9 mouse cellular contexts compared by ENCODE assay signal in genomic region chr11:78896357-78897123, GRCm38 (mm10). TPM values are rescaled to one million over a fixed set of nuclear protein-coding genes. Genes with fewer than 3 reads are reported as not detected.
A peak's percentile ranks its signal among the peaks of the same experiment; 100 is the strongest.
DNase-seq lines count a peak whose midpoint lies in the region; ATAC-seq and TF ChIP-seq lines count a peak whose summit lies in the region.
"Had no signal": no experiment of that assay in that cellular context is flagged by ENCODE, and none has a peak within 500 bp of the region (broad histone marks: within the 10 kb centered on the region; RNA-seq: fewer than 3 reads in every experiment).

No protein-coding gene starts in this region.

- ATAC-seq in kidney, embryonic 14.5 days (ENCODE audit: low FRiP score, low TSS enrichment) = no peak; the same call in 1 of the 2 replicates
- no peak for ATAC-seq in lung, embryonic 14.5 days (ENCODE audit: insufficient read depth)

- no peaks in the 10 kb centered on the region for H3K9me3 ChIP-seq in kidney, embryonic 14.5 days (ENCODE audit: control insufficient read depth, low read length)
- H3K9me3 ChIP-seq in lung, embryonic 14.5 days (ENCODE audit: low read depth, low read length) = no peaks in the 10 kb centered on the region
- H3K9me3 ChIP-seq: hindbrain, embryonic 15.5 days had no signal

- H3K4me2 ChIP-seq in kidney, embryonic 14.5 days (replicated peaks; ENCODE audit: low read depth, low read length) = no peak overlapping the region
- H3K4me2 ChIP-seq in lung, embryonic 14.5 days = no peak overlapping the region
- H3K4me2 ChIP-seq: hindbrain, embryonic 15.5 days; neural tube, embryonic 13.5 days had no signal

- H3K36me3 ChIP-seq in kidney, embryonic 14.5 days (ENCODE audit: control insufficient read depth, insufficient read depth, low read length) = no peaks in the 10 kb centered on the region
- no peaks in the 10 kb centered on the region for H3K36me3 ChIP-seq in lung, embryonic 14.5 days (ENCODE audit: insufficient read depth)
- H3K36me3 ChIP-seq: hindbrain, embryonic 15.5 days; neural tube, embryonic 13.5 days had no signal

- no peak overlapping the region for H3K4me3 ChIP-seq in kidney, embryonic 14.5 days (ENCODE audit: low read length)
- no peak overlapping the region for H3K4me3 ChIP-seq in lung, embryonic 14.5 days (ENCODE audit: low read depth, low read length)
- H3K4me3 ChIP-seq: hindbrain, embryonic 15.5 days; neural tube, embryonic 13.5 days had no signal

- H3K9ac ChIP-seq in kidney, embryonic 14.5 days (ENCODE audit: low read depth, low read length) = no peak overlapping the region
- no peak overlapping the region for H3K9ac ChIP-seq in lung, embryonic 14.5 days
- H3K9ac ChIP-seq: hindbrain, embryonic 15.5 days; neural tube, embryonic 13.5 days had no signal

- 73% methylated on average over 7 of the region's 7 CpGs for WGBS in kidney, embryonic 14.5 days
- 69% methylated on average over 7 of the region's 7 CpGs for WGBS in lung, embryonic 14.5 days

- no peaks in the 10 kb centered on the region for H3K27me3 ChIP-seq in kidney, embryonic 14.5 days (ENCODE audit: control insufficient read depth, insufficient read depth, low read length)
- H3K27me3 ChIP-seq in lung, embryonic 14.5 days (ENCODE audit: insufficient read depth, low read length) = no peaks in the 10 kb centered on the region
- H3K27me3 ChIP-seq: hindbrain, embryonic 15.5 days; neural tube, embryonic 13.5 days had no signal

- no peak overlapping the region for H3K27ac ChIP-seq in kidney, embryonic 14.5 days (ENCODE audit: low read depth, low read length)
- no peak overlapping the region for H3K27ac ChIP-seq in lung, embryonic 14.5 days (ENCODE audit: low read depth)
- H3K27ac ChIP-seq: hindbrain, embryonic 15.5 days; neural tube, embryonic 13.5 days had no signal

- peak; percentile 38 for DNase-seq in kidney, postnatal 10 days
- peak; percentile 25 for DNase-seq in NIH3T3 (ENCODE audit: low read depth)
- peak; percentile 18 for DNase-seq in c-Kit-positive CD71-negative TER-119-negative erythroid progenitor cells, embryonic 14.5 days (ENCODE audit: low read depth)
- DNase-seq in lung, embryonic 14.5 days = peak; percentile 62
- DNase-seq in thymus, postnatal 0 days (ENCODE audit: low spot score) = peak; percentile 49
- no peak for DNase-seq in frontal cortex, postnatal 10 days (ENCODE audit: low spot score in 2 of 2)

- peak; percentile 84 for TF ChIP-seq CTCF in lung, embryonic 14.5 days (IDR thresholded peaks at IDR 0.05; ENCODE audit: low read depth)

- H3K4me1 ChIP-seq in kidney, embryonic 14.5 days (ENCODE audit: control insufficient read depth, insufficient read depth, low read length) = no peaks in the 10 kb centered on the region
- H3K4me1 ChIP-seq in lung, embryonic 14.5 days (ENCODE audit: insufficient read depth) = no peaks in the 10 kb centered on the region
- H3K4me1 ChIP-seq: hindbrain, embryonic 15.5 days; neural tube, embryonic 13.5 days had no signal

RNA-seq across cellular contexts. Expression of gene Nos2, which starts 24.0 kb away (rescaled TPM):
- polyA plus RNA-seq in kidney, embryonic 14.5 days (2014; fragmentation: Nextera tagmentation; extraction: Ambion mirVana) = 1.1 and 1.7 TPM in 2 replicates
- 3.1 and 3.9 TPM in 2 replicates for polyA plus RNA-seq in lung, embryonic 14.5 days (2014; fragmentation: Nextera tagmentation; extraction: Ambion mirVana)
- polyA plus RNA-seq in thymus, postnatal 0 days (2015; fragmentation: Nextera tagmentation; extraction: Ambion mirVana) = 0.92 and 0.96 TPM in 2 replicates

Comparison
In these comparisons a context has a peak if more than half of its experiments do, and no peak if none do; other contexts are left out.
1. DNase-seq: peak in kidney, postnatal 10 days (single experiment), NIH3T3 (single experiment), c-Kit-positive CD71-negative TER-119-negative erythroid progenitor cells, embryonic 14.5 days (single experiment), lung, embryonic 14.5 days (single experiment) and thymus, postnatal 0 days (single experiment); none in frontal cortex, postnatal 10 days (0 of 2).